Comparison of ENCODE assay signal across 21 mouse cellular contexts in the genomic region with DNA sequence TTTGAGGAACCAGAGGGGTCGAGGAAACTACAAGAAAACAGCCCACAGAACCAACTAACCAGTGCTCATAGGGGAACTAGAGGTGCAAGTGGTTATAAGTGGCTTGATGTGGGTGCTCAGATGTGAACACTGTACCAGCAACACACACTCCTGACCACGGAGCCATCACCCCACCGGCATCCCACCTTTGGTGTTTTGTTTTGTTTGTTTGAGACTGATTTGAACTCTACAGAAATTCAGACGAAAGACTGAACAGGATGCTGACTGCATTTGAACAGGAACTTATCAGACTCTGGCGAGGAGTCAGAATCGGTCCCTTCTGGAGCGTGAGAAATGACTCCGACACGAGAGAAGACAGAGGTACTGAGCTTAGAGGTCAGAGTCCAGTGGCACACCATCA. TPM values are rescaled to one million over a fixed set of nuclear protein-coding genes. Genes with fewer than 3 reads are reported as not detected.
DNase-seq lines count a peak whose midpoint lies in the region; ATAC-seq and TF ChIP-seq lines count a peak whose summit lies in the region.
"Had no signal": no experiment of that assay in that cellular context is flagged by ENCODE, and none has a peak within 500 bp of the region (broad histone marks: within the 10 kb centered on the region; RNA-seq: fewer than 3 reads in every experiment).

No protein-coding gene starts in this region.

- peak overlapping the region; percentile 68 for H3K27ac ChIP-seq in layer of hippocampus, adult 2 months
- H3K27ac ChIP-seq: embryonic facial prominence, embryonic 13.5 days; forebrain, embryonic 12.5 days; hindbrain, embryonic 12.5 days; intestine, embryonic 15.5 days had no signal

- peak; percentile 47 for ATAC-seq in inflammation-experienced regulatory T-cells, adult 6 months
- ATAC-seq: forebrain, embryonic 16.5 days; hindbrain, embryonic 16.5 days; intestine, embryonic 15.5 days had no signal

- no peak overlapping the region for H3K4me3 ChIP-seq in layer of hippocampus, adult 2 months
- H3K4me3 ChIP-seq: embryonic facial prominence, embryonic 13.5 days; forebrain, embryonic 12.5 days; hindbrain, embryonic 12.5 days; intestine, embryonic 15.5 days had no signal

- no peak for DNase-seq in layer of hippocampus, adult 2 months (ENCODE audit: low spot score in 2 of 2)
- DNase-seq in layer of hippocampus, adult 18-20 months (ENCODE audit: low spot score in 2 of 2) = no peak
- peak; percentile 80 for DNase-seq in T-cell, adult 2 months (ENCODE audit: low spot score)
- DNase-seq in c-Kit-positive CD71-positive TER-119-positive erythroid progenitor cells, embryonic 14.5 days (ENCODE audit: low spot score) = no peak
- DNase-seq in adrenal gland, adult 2 months = no peak
- DNase-seq in lung, postnatal 10 days = no peak
- DNase-seq: adrenal gland, postnatal 36 days; B cell, adult 2 months; cerebellum, adult 11 months; cerebellum, adult 8-10 months; gastrocnemius, postnatal 36 days; heart, adult 11 months; heart, postnatal 10 days; heart, postnatal 4 days had no signal

- no peak for TF ChIP-seq CTCF in layer of hippocampus, adult 2 months (conservative IDR thresholded peaks at IDR 0.05)

RNA-seq across cellular contexts. Expression of a gene that starts 19.9 kb away (rescaled TPM):
- 10 to 100 TPM; 26.7 to 27.0 TPM for total RNA-seq in layer of hippocampus, adult 2 months (2021)
- total RNA-seq in layer of hippocampus, adult 18-20 months (2021) = 10 to 100 TPM; 27.6 to 28.4 TPM
- polyA plus RNA-seq in inflammation-experienced regulatory T-cells, adult 6 months (2017; shearing (Covaris generic)) = 10 to 100 TPM; 18.8 to 20.6 (median 20.2) TPM
- total RNA-seq in adrenal gland, adult 2 months (2021) = 1 to 10 TPM; 1.9 to 2.5 TPM
- 1.1 and 2.1 TPM in 2 replicates for polyA plus RNA-seq in adrenal gland, adult 2 months (2012; rRNA removed)

Comparison
In these comparisons a context has a peak if more than half of its experiments do, and no peak if none do; other contexts are left out.
1. RNA of a gene that starts 19.9 kb away (total RNA-seq): 27.6 to 28.4 TPM in layer of hippocampus, adult 18-20 months and 26.7 to 27.0 TPM in layer of hippocampus, adult 2 months; 1.9 to 2.5 TPM in adrenal gland, adult 2 months; every median in the first group is over 4 times any median in the second.